Comparison of ENCODE assay signal across 28 mouse cellular contexts in the genomic region with DNA sequence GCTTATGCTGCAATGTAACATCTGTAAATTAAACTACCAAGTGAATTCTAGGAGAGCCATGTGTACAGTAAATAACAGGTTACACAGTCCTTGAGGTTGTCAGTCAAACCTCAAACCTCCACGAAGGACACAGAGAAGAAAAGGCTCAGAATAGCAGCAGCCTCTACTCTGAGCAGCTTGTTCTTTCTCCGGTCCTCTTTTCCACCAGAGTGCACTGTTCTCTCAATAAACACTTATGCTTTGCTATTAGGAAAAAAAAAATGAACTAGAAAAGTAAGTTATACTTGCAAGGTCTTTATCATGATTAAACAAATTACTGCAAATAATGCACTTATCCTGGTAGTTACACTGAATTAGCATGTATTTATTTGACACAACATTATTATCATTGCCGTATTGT.
DNase-seq lines count a peak whose midpoint lies in the region; ATAC-seq and TF ChIP-seq lines count a peak whose summit lies in the region.
"Had no signal": no experiment of that assay in that cellular context is flagged by ENCODE, and none has a peak within 500 bp of the region (broad histone marks: within the 10 kb centered on the region; RNA-seq: fewer than 3 reads in every experiment).

No protein-coding gene starts in this region.

- no peak overlapping the region for H3K4me3 ChIP-seq in embryonic facial prominence, embryonic 14.5 days (ENCODE audit: low read depth, low read length)
- H3K4me3 ChIP-seq in embryonic facial prominence, embryonic 10.5 days = no peak overlapping the region
- H3K4me3 ChIP-seq in hindbrain, postnatal 0 days (ENCODE audit: low read length) = no peak overlapping the region
- no peak overlapping the region for H3K4me3 ChIP-seq in hindbrain, embryonic 13.5 days
- no peak overlapping the region for H3K4me3 ChIP-seq in midbrain, embryonic 14.5 days (replicated peaks; ENCODE audit: low read depth, low read length)
- no peak overlapping the region for H3K4me3 ChIP-seq in midbrain, embryonic 11.5 days (ENCODE audit: low read depth, low read length)
- H3K4me3 ChIP-seq: embryonic facial prominence, embryonic 12.5 days; erythroblast, embryonic 14.5 days; heart, embryonic 10.5 days; limb, embryonic 10.5 days; liver, embryonic 12.5 days; midbrain, embryonic 12.5 days; neural tube, embryonic 12.5 days had no signal

- DNase-seq in embryonic facial prominence, embryonic 14.5 days (ENCODE audit: low spot score) = peak; percentile 2
- no peak for DNase-seq in embryonic facial prominence, embryonic 10.5 days (ENCODE audit: low spot score)
- peak; percentile 21 for DNase-seq in hindbrain, postnatal 0 days (ENCODE audit: low spot score)
- peak; percentile 1 for DNase-seq in midbrain, embryonic 14.5 days
- DNase-seq in midbrain, embryonic 11.5 days (ENCODE audit: low spot score, missing footprints) = no peak
- DNase-seq in right cerebral cortex, postnatal 36 days (ENCODE audit: low spot score in 2 of 2) = no peak
- DNase-seq: adrenal gland, postnatal 25 days; cerebellum, adult 11 months; cerebellum, adult 9-11 months; gastrocnemius, postnatal 10 days; kidney, adult 9 months; kidney, postnatal 14 days; lung, adult 2 months; lung, postnatal 14 days; right cerebral cortex, postnatal 25 days; thymus, adult 18-20 months; thymus, postnatal 36 days had no signal

- H3K27me3 ChIP-seq in embryonic facial prominence, embryonic 14.5 days (replicated peaks; ENCODE audit: control insufficient read depth, insufficient read depth, low read length) = no peaks in the 10 kb centered on the region
- H3K27me3 ChIP-seq in embryonic facial prominence, embryonic 10.5 days (replicated peaks; ENCODE audit: low read depth, poor library complexity, severe bottlenecking) = no peaks in the 10 kb centered on the region
- H3K27me3 ChIP-seq in hindbrain, postnatal 0 days (ENCODE audit: insufficient read depth, low read length) = no peaks in the 10 kb centered on the region
- no peaks in the 10 kb centered on the region for H3K27me3 ChIP-seq in hindbrain, embryonic 13.5 days
- no peaks in the 10 kb centered on the region for H3K27me3 ChIP-seq in midbrain, embryonic 14.5 days (ENCODE audit: control insufficient read depth, insufficient read depth, low read length)
- no peaks in the 10 kb centered on the region for H3K27me3 ChIP-seq in midbrain, embryonic 11.5 days (ENCODE audit: control insufficient read depth, insufficient read depth, low read length)
- H3K27me3 ChIP-seq: embryonic facial prominence, embryonic 12.5 days; liver, embryonic 12.5 days; midbrain, embryonic 12.5 days; neural tube, embryonic 12.5 days had no signal

- no peak for ATAC-seq in embryonic facial prominence, embryonic 14.5 days (ENCODE audit: low read depth)
- no peak for ATAC-seq in hindbrain, postnatal 0 days
- ATAC-seq in hindbrain, embryonic 13.5 days (ENCODE audit: low FRiP score) = no peak
- no peak for ATAC-seq in midbrain, embryonic 14.5 days (ENCODE audit: low FRiP score, low TSS enrichment)
- ATAC-seq in midbrain, embryonic 11.5 days (ENCODE audit: low FRiP score) = no peak
- ATAC-seq: CD4-positive, CD25-positive, alpha-beta regulatory T cell, adult 4 months; hindbrain, embryonic 16.5 days; intestine, embryonic 16.5 days; liver, embryonic 12.5 days had no signal

- no peaks in the 10 kb centered on the region for H3K9me3 ChIP-seq in embryonic facial prominence, embryonic 14.5 days (ENCODE audit: control insufficient read depth, low read length)
- H3K9me3 ChIP-seq in embryonic facial prominence, embryonic 10.5 days = no peaks in the 10 kb centered on the region
- no peaks in the 10 kb centered on the region for H3K9me3 ChIP-seq in hindbrain, postnatal 0 days (ENCODE audit: low read length)
- H3K9me3 ChIP-seq in hindbrain, embryonic 13.5 days = no peaks in the 10 kb centered on the region
- no peaks in the 10 kb centered on the region for H3K9me3 ChIP-seq in midbrain, embryonic 14.5 days (ENCODE audit: control insufficient read depth, low read length)
- no peaks in the 10 kb centered on the region for H3K9me3 ChIP-seq in midbrain, embryonic 11.5 days (ENCODE audit: control insufficient read depth, low read length)
- H3K9me3 ChIP-seq: embryonic facial prominence, embryonic 12.5 days; heart, embryonic 10.5 days; limb, embryonic 10.5 days; midbrain, embryonic 12.5 days; neural tube, embryonic 12.5 days had no signal

- H3K4me1 ChIP-seq in embryonic facial prominence, embryonic 14.5 days (ENCODE audit: control insufficient read depth, insufficient read depth, low read length) = no peaks in the 10 kb centered on the region
- no peaks in the 10 kb centered on the region for H3K4me1 ChIP-seq in embryonic facial prominence, embryonic 10.5 days
- H3K4me1 ChIP-seq in hindbrain, postnatal 0 days (ENCODE audit: insufficient read depth, low read length) = no peaks in the 10 kb centered on the region
- no peaks in the 10 kb centered on the region for H3K4me1 ChIP-seq in hindbrain, embryonic 13.5 days (replicated peaks)
- no peaks in the 10 kb centered on the region for H3K4me1 ChIP-seq in midbrain, embryonic 14.5 days (ENCODE audit: control insufficient read depth, insufficient read depth, low read length)
- no peaks in the 10 kb centered on the region for H3K4me1 ChIP-seq in midbrain, embryonic 11.5 days (ENCODE audit: control insufficient read depth, insufficient read depth, low read length)
- H3K4me1 ChIP-seq: embryonic facial prominence, embryonic 12.5 days; heart, embryonic 10.5 days; limb, embryonic 10.5 days; liver, embryonic 12.5 days; midbrain, embryonic 12.5 days; neural tube, embryonic 12.5 days had no signal

- TF ChIP-seq CTCF in hindbrain, postnatal 0 days (IDR thresholded peaks at IDR 0.05; ENCODE audit: low read depth) = peak; percentile 34

- H3K27ac ChIP-seq in embryonic facial prominence, embryonic 14.5 days (replicated peaks; ENCODE audit: low read depth, low read length) = no peak overlapping the region
- H3K27ac ChIP-seq in embryonic facial prominence, embryonic 10.5 days (replicated peaks) = no peak overlapping the region
- H3K27ac ChIP-seq in hindbrain, postnatal 0 days = no peak overlapping the region
- H3K27ac ChIP-seq in hindbrain, embryonic 13.5 days = no peak overlapping the region
- no peak overlapping the region for H3K27ac ChIP-seq in midbrain, embryonic 14.5 days (replicated peaks; ENCODE audit: low read depth, low read length)
- no peak overlapping the region for H3K27ac ChIP-seq in midbrain, embryonic 11.5 days (ENCODE audit: low read depth, low read length)
- H3K27ac ChIP-seq: embryonic facial prominence, embryonic 12.5 days; heart, embryonic 10.5 days; limb, embryonic 10.5 days; liver, embryonic 12.5 days; midbrain, embryonic 12.5 days; neural tube, embryonic 12.5 days had no signal

- WGBS in embryonic facial prominence, embryonic 14.5 days = 70% methylated on average over 3 of the region's 3 CpGs
- WGBS in embryonic facial prominence, embryonic 10.5 days = 73% methylated on average over 3 of the region's 3 CpGs
- WGBS in hindbrain, postnatal 0 days = 53% methylated on average over 3 of the region's 3 CpGs
- 63% methylated on average over 3 of the region's 3 CpGs for WGBS in hindbrain, embryonic 13.5 days
- 72% methylated on average over 3 of the region's 3 CpGs for WGBS in midbrain, embryonic 14.5 days
- WGBS in midbrain, embryonic 11.5 days = 75% methylated on average over 3 of the region's 3 CpGs

- no peak overlapping the region for H3K4me2 ChIP-seq in embryonic facial prominence, embryonic 14.5 days (ENCODE audit: low read depth, low read length)
- no peak overlapping the region for H3K4me2 ChIP-seq in hindbrain, postnatal 0 days (ENCODE audit: low read depth, low read length)
- no peak overlapping the region for H3K4me2 ChIP-seq in hindbrain, embryonic 13.5 days
- no peak overlapping the region for H3K4me2 ChIP-seq in midbrain, embryonic 14.5 days (ENCODE audit: low read length)
- H3K4me2 ChIP-seq in midbrain, embryonic 11.5 days = no peak overlapping the region
- H3K4me2 ChIP-seq: embryonic facial prominence, embryonic 12.5 days; liver, embryonic 12.5 days; midbrain, embryonic 12.5 days; neural tube, embryonic 12.5 days had no signal

- no peaks in the 10 kb centered on the region for H3K36me3 ChIP-seq in embryonic facial prominence, embryonic 14.5 days (ENCODE audit: control insufficient read depth, insufficient read depth, low read length)
- no peaks in the 10 kb centered on the region for H3K36me3 ChIP-seq in embryonic facial prominence, embryonic 10.5 days (replicated peaks)
- no peaks in the 10 kb centered on the region for H3K36me3 ChIP-seq in hindbrain, postnatal 0 days (ENCODE audit: insufficient read depth, low read length)
- no peaks in the 10 kb centered on the region for H3K36me3 ChIP-seq in hindbrain, embryonic 13.5 days
- no peaks in the 10 kb centered on the region for H3K36me3 ChIP-seq in midbrain, embryonic 14.5 days (ENCODE audit: control insufficient read depth, insufficient read depth, low read length)
- H3K36me3 ChIP-seq in midbrain, embryonic 11.5 days (ENCODE audit: control insufficient read depth, insufficient read depth, low read length) = no peaks in the 10 kb centered on the region
- H3K36me3 ChIP-seq: embryonic facial prominence, embryonic 12.5 days; heart, embryonic 10.5 days; limb, embryonic 10.5 days; liver, embryonic 12.5 days; midbrain, embryonic 12.5 days; neural tube, embryonic 12.5 days had no signal

- no peak overlapping the region for H3K9ac ChIP-seq in embryonic facial prominence, embryonic 14.5 days (ENCODE audit: low read depth, low read length)
- H3K9ac ChIP-seq in hindbrain, postnatal 0 days (replicated peaks; ENCODE audit: low read length) = no peak overlapping the region
- H3K9ac ChIP-seq in hindbrain, embryonic 13.5 days = no peak overlapping the region
- H3K9ac ChIP-seq in midbrain, embryonic 14.5 days (replicated peaks; ENCODE audit: low read length) = no peak overlapping the region
- no peak overlapping the region for H3K9ac ChIP-seq in midbrain, embryonic 11.5 days (ENCODE audit: low read length)
- H3K9ac ChIP-seq: embryonic facial prominence, embryonic 12.5 days; liver, embryonic 12.5 days; midbrain, embryonic 12.5 days; neural tube, embryonic 12.5 days had no signal

Comparison
In these comparisons a context has a peak if more than half of its experiments do, and no peak if none do; other contexts are left out.
1. DNase-seq: peak in embryonic facial prominence, embryonic 14.5 days (single experiment), hindbrain, postnatal 0 days (single experiment) and midbrain, embryonic 14.5 days (single experiment); none in embryonic facial prominence, embryonic 10.5 days (single experiment), midbrain, embryonic 11.5 days (single experiment) and right cerebral cortex, postnatal 36 days (0 of 2).